Mouse (Mus musculus) spleen, postnatal 36 days (tissue): ENCODE measurements at regions not wholly inside any gene's neighbourhood (a gene's known extent, or its start where the extent isn't known, plus 50 kb on each side); places are given as distances from the start of the nearest gene placed in this dataset.

Experiments used
- DNase-seq, 2 experiments: peaks; one replicate each; pipeline ENCODE4 v3.0.0; 2022; ENCODE audit warnings: low spot score in 2 of 2, mixed read lengths in 1 of 2

GRCm38 (mm10) chr11:57904216-57904615 is 71.6 kb upstream of the Hand1 start:
- DNase-seq, result no peak

GRCm38 (mm10) chr11:57899335-57899734 is 66.7 kb upstream of the Hand1 start:
- DNase-seq, result no peak

GRCm38 (mm10) chr11:57895497-57895896 is 62.9 kb upstream of the Hand1 start:
- DNase-seq, result peak; percentile 68 to 71

- DNase-seq, result no peak
These were observed 50.4 kb upstream of the Hand1 start for GRCm38 (mm10) chr11:57882736-57883635.
